Mouse (Mus musculus): ENCODE measurements at regions not wholly inside any gene's neighbourhood (a gene's known extent, or its start where the extent isn't known, plus 50 kb on each side); places are given as distances from the start of the nearest gene placed in this dataset.

- TF ChIP-seq POLR2A (IDR thresholded peaks at IDR 0.05; ENCODE audit: insufficient read depth, low read length): no peak
- TF ChIP-seq CTCF (IDR thresholded peaks at IDR 0.05; ENCODE audit: low read depth, low read length): no peak
Observed at GRCm38 (mm10) chr15:62436631-62437030, 1408.3 kb downstream of the Gsdmc2 start.
